Mouse (Mus musculus): Measurements from ENCODE around the gene Snx11.
"Not testable (repeated sequence)": the region's sequence is repeated elsewhere in the genome, so short reads cannot be mapped to it uniquely, and the experiment has no call there.

Gene Snx11

GRCm38 (mm10) chr11:96776968-96777962 lies at the start of gene Snx11:
Snx11 (minus strand) TSS chr11:96777559.
- DNase-seq (ENCODE audit: low read depth) = peak; percentile 99

- DNase-seq (ENCODE audit: low read depth) = no peak
These were observed 49.1 kb upstream of the Snx11 start for GRCm38 (mm10) chr11:96826481-96826880.

DNA sequence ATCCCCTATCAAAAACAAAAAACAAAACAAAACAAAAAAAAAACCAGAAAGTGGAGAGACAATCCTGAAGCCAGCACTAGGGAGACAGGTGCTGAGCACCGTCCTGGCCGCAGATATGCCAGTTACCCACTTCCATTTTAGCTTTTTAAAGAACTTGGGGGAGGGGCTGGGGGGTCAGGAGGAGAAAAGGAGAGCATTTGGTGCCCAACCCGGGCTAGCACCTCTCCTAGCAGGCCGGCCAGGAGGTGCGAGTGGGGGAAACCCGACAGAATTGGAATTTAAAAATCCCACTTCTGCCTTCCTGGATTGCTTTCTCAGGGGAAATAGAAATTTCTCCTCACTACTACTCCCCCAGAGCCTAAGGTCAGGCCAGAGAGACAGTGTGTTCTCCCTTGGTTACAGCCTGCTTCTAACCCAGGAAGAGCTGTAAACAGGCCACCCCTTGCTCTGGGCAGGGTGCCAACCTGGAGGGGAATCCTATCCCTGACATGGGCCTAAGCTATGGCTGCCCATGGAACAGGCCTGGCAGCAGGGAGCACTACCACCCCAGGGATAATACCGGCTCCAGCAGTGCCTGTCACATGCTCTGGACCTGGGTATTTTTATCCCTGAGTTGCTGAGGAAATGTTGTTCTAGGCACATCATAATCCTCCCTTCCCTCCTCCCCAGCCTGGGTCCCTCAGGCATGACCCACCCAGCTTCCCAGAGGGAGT lies 47.6 kb upstream of the Snx11 start:
- DNase-seq (ENCODE audit: low read depth) = peak; percentile 51

DNA sequence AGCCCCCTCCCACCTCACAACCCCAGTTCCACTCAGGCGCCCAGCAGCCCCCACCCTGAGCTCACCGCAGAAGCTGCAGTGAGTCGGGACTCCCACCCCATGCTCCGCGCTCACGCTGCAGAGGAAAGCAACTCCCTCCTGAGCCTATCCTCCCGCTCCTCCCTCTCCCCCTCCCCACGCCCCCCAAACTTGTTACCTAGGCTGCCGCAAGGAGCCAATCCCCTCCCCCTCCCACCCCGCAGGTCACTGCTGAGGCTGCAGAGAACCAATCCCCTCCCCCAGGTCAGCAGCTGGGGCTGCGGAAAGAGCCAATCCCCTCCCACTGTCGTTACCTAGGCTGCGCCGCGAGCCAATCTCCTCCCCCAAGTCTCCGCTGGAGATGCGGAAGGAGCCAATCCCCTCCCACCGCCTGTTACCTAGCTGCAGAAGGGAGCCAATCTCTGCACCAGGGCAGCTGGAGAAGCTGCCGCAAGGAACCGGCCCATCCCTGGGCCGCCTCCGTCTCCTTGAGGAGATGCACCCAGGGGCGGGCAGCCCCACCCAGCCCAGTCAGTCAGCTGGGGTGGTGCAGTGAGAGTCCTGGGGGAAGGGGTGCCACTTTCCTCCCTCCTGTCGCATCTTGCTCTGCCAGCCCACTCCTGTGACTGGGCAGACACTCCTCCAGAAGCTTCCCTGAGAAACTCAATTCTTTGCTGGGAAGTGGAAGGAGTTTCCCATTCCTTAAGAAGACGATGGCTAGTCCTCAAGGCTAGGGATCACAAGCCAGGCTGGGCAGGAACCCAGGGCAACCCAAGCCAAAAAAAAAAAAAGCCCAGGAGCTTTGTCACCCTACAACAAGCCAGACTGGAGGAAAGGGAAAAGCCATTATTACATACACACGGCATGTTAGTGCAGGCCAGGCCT lies 46.8 kb upstream of the Snx11 start:
- DNase-seq (ENCODE audit: low read depth) = peak; percentile 93

DNA sequence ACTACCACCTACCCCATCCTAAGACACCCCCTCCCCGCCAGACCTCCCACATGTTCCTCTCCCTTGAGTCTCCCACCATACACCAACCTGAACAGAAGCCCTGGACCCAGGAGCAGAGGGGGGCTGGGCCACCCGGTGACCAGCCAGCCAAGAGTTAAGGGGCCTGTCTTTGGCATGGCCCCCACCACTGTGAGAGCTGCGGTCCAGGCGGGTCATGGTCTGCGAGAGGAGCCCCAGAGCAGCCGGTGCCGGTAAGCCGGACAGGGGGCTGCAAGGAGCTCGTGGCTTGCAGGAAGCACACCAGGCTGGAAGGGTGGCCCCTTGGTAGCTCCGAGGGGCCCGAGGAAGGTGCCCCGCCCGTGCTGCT lies 46.1 kb upstream of the Snx11 start:
- DNase-seq (ENCODE audit: low read depth) = no peak

DNA sequence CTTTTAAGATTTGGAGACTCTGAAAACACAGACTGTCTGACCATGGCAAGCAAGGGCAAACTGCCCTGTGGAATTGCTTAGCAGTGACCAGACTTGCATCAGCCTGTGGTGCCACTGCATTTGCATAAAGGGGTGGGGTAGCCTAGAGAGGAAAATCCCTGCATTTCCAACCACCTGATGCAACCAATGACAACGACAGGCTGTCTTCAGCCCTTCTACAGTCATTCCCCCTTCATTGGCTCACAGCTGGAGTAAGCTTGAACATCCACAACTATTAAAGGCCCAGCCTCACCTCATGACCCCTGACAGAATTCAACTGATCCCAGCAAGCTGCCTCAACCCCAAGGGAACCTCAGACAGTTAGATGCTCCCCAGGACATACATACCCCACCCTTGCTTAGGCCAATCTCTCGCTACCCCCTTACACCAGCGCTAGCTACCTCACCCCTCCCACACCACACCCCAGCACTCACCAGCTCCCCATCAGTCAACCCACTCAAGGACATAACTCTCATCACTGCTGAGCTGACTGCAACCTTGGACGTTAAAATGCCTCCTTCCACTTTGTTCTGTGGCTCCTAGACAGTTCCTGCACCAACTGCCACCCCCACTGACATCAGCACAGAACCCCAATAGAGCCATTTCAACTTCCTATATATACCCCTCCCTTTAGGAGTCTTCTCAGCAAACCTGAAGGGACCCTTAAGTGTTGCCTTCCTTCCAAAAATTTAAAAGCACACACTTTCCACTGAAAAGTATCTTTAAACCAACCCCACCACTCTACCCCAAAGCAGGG lies 45.5 kb upstream of the Snx11 start:
- peak; percentile 94 for DNase-seq (ENCODE audit: low read depth)

- DNase-seq (ENCODE audit: low read depth) = no peak
These were observed 44.6 kb upstream of the Snx11 start for GRCm38 (mm10) chr11:96821956-96822355.

DNA sequence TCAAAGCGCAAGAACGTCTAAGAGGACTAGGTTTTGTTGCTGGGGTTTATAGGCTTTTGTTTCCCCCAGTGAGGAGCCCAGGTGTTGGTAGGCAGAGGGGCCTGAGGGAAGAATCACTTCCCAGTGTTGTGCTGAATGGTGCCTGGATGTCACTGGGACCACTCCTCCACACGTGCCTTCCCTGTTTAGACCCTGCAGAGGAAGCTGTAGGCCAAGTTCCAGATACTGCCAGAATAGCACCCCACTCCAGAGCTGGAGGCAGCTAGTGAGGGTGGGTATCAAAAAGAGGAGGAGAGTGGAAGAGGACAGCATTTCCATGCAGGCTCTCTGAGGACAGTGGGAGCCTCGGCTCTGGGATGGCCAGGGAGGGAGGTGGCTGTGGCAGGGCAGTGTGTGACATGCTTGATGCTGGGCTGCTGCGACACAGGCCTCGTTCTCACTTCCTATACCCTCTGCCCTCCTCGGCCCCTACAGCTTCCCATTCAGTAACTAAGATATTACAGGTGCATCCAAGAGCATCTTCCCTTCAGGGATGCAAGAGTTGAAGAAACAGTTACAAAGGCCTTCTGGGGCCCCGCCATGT lies 40.9 kb upstream of the Snx11 start:
- no peak for DNase-seq (ENCODE audit: low read depth)

DNA sequence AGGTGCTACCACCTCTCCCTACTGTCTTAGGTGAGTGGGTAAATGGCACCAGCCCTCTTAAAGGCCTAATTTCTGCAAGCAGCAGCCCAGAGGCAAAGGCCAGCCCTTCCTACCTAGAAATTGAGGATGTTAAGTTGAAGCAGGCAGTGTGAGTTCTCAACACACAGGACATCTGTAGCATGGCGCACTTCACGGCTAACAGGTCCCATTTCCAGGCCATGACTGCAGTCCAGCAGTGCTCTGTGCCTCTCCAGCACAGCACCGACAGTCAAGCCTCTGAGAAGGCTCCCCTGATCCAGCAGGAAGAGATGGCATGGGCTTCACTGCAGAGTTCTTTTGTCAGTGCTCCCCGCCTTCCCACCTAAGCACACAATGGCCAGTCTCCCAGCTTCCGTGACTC lies 39.6 kb upstream of the Snx11 start:
- no peak for DNase-seq (ENCODE audit: low read depth)

DNA sequence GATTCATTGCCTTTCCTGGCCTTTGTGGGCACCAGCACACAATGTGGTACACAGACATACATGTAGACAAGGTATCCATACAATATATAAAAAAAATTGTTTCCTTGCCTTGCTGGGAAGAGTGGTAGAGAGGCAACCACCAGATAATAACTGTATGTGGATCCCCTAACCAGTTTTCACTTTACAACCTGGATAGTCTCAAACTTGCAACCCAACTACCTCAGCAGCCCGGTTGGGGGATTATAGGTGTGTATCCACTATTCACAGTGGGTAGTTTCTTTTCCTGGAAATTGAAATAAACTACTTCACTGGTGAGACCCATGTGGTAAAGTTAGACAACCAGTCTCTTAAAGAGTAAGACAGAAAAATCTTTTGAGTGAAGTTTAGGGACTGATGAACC lies 39.1 kb upstream of the Snx11 start:
- no peak for DNase-seq (ENCODE audit: low read depth)

DNA sequence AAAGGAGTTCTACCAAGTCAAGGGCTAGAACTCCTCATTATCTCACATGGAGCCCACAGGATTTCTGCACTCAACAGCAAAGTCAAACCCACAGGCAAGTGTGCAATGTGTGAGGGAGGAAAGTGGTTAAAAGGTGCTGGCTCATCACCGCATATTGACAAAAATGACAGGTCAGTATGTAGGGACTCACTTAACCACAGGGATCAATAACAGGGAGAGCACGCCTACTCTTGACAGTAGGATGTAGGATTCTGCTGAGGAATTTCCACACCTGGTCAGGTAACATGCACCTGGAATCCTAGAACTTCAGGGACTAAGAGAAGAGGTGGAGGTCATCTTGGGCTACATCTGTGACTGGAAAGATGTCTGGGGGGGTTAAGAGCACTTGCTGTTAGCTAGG lies 38.5 kb upstream of the Snx11 start:
- no peak for DNase-seq (ENCODE audit: low read depth)

DNA sequence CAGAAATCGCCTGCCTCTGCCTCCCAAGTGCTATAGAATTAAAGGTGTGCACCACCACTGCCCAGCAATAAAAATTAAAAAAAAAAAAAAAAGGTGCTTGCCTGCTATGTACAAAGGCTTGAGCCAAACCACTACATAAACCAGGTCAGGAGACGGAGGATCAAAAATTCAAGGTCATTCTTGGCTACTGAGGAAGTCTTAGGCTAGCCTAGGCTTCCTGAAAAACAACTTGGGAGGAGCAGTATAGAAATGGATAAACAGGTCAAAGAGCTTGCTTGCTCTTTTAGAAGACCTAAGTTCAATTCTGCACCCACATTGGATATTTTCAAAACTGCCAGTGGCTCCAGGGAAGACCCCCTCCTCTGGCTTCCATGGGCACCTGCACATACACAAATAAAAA lies 37.1 kb upstream of the Snx11 start:
- peak; percentile 64 for DNase-seq (ENCODE audit: low read depth)

- no peak for DNase-seq (ENCODE audit: low read depth)
These were observed 36.6 kb upstream of the Snx11 start for GRCm38 (mm10) chr11:96813920-96814319.

GRCm38 (mm10) chr11:96813455-96813854 lies 36.1 kb upstream of the Snx11 start:
- DNase-seq (ENCODE audit: low read depth) = no peak

DNA sequence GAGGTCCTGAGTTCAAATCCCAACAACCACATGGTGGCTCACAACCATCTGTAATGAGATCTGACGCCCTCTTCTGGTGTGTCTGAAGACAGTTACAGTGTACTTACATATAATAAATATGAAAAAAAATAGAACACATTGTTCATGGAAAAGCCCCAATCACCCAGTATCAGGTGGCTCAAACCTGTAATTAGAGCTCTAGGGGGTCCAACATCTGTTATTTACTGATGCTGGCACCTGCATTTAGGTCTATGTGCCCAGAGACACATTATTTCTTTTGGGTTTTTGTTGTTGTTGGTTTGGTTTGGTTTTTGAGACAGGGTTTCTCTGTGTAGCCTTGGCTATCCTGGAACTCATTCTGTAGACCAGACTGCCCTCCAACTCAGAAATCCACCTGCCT lies 33.8 kb upstream of the Snx11 start:
- DNase-seq (ENCODE audit: low read depth) = not testable (repeated sequence)

- DNase-seq (ENCODE audit: low read depth) = no peak
These were observed 32.3 kb upstream of the Snx11 start for GRCm38 (mm10) chr11:96809562-96810235.

DNA sequence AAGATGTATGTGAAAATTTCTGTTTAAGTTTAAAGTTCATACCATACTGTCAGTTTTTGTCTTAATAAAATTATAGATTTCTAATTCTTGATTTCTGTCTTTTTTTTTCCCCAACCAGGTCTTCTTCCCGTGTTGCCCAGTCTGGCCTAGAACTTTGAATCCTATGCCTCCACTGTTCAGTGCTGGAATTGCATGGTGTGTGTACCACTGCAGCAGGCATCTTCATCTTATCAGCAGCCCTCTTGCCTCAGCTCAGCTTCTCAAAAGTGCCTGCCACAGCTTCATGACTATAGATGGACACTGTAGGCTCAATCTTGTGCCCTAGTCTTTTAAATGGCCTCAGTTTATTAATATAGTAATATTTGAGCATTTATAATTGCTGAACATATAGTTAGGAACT lies 30.7 kb upstream of the Snx11 start:
- peak; percentile 29 for DNase-seq (ENCODE audit: low read depth)

DNA sequence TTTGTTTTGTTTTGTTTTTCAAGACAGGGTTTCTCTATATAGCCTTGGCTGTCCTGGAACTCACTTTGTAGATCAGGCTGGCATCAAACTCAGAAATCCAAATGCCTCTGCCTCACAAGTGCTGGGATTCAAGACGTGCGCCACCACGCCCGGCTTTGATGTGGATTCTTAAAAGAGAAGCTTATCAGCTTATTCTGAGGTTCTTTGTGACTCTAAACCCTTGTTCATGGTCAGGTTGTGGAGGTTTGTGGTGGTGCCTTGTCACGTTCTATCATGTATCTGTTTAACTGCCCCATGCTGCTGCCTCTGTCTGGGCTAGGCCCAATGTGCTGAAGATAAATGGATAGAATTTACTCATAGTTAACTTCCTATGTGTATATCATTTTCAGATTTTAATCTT lies 28.2 kb upstream of the Snx11 start:
- DNase-seq (ENCODE audit: low read depth) = no peak

- no peak for DNase-seq (ENCODE audit: low read depth)
These were observed 22.2 kb upstream of the Snx11 start for GRCm38 (mm10) chr11:96799511-96799910.

GRCm38 (mm10) chr11:96796586-96796985 lies 19.2 kb upstream of the Snx11 start:
- peak; percentile 78 for DNase-seq (ENCODE audit: low read depth)
